In the genomic region with DNA sequence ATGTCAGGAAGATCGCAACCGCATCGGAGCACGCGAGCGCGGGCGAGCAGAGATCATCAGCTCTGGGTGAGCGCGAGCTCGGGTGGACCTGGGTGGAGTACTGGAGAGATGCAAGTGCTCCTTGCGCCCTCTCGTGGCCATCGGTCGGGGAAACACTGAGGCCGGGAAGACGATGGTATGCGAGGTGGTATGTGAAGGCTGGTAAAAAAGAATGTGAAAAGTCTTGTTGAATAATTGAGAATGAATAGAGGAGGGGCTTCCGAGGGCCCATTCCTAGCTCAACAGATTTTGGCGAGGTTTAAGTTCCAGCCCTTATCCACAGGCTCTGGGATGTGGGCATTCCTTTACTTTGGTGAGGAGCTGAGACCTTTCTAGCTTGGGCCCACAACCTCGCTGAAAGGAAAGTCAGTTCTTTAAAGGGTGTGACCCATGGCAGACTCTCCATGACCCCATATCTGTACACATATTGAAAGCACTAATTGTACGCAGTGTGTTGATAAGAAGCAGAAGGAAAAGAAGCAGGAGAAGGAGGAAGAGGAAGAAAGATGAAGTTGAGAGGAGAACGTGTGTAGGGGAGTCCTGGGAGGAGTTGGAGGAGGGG, we compare ENCODE assay signal across 8 mouse cellular contexts. TPM values are rescaled to one million over a fixed set of nuclear protein-coding genes. Genes with fewer than 3 reads are reported as not detected.
A peak's percentile ranks its signal among the peaks of the same experiment; 100 is the strongest.
DNase-seq lines count a peak whose midpoint lies in the region; ATAC-seq lines count a peak whose summit lies in the region.

No protein-coding gene starts in this region.

- H3K4me3 ChIP-seq in hindbrain, embryonic 16.5 days (ENCODE audit: low read length), result peak overlapping the region; percentile 44

- peak; percentile 96 for ATAC-seq in hindbrain, embryonic 16.5 days
- peak; percentile 96 for ATAC-seq in megakaryocyte, adult 5-6 weeks (ENCODE audit: poor library complexity, severe bottlenecking)

- H3K4me1 ChIP-seq in hindbrain, embryonic 16.5 days (ENCODE audit: control insufficient read depth, insufficient read depth, low read depth, low read length), result no peaks in the 10 kb centered on the region; the same call in 1 of the 2 replicates

- no peak overlapping the region; the same call in 1 of the 2 replicates for H3K27ac ChIP-seq in hindbrain, embryonic 16.5 days (ENCODE audit: low read depth, low read length)

- H3K36me3 ChIP-seq in hindbrain, embryonic 16.5 days (ENCODE audit: control insufficient read depth, insufficient read depth, low read length), result no peaks in the 10 kb centered on the region

- DNase-seq in ZHBTc4 (ENCODE audit: low read depth, low spot score), result peak; percentile 89
- peak; percentile 75 to 88 for DNase-seq in cerebellum, postnatal 4 days (ENCODE audit: low spot score in 2 of 2)
- peak; percentile 85 for DNase-seq in gastrocnemius, adult 18-20 months (ENCODE audit: low spot score)
- DNase-seq in left cerebral cortex, adult 18-20 months (ENCODE audit: low spot score in 2 of 2), result peak; percentile 96 to 97
- peak; percentile 94 for DNase-seq in right cerebral cortex, adult 18-20 months
- peak; percentile 79 for DNase-seq in urinary bladder, adult 2 months (ENCODE audit: low spot score)

- no peaks in the 10 kb centered on the region for H3K9me3 ChIP-seq in hindbrain, embryonic 16.5 days (ENCODE audit: control insufficient read depth, low read length)

- H3K27me3 ChIP-seq in hindbrain, embryonic 16.5 days (replicated peaks; ENCODE audit: control insufficient read depth, insufficient read depth, low read length), result no peaks in the 10 kb centered on the region

- WGBS in hindbrain, embryonic 16.5 days, result 11% methylated on average over 23 of the region's 23 CpGs

- peak overlapping the region; percentile 64 for H3K9ac ChIP-seq in hindbrain, embryonic 16.5 days (ENCODE audit: low read depth, low read length)

- peak overlapping the region; percentile 76 for H3K4me2 ChIP-seq in hindbrain, embryonic 16.5 days (ENCODE audit: low read length)

RNA-seq across cellular contexts. Expression of a gene that starts 14.5 kb away (rescaled TPM):
- 10 to 100 TPM in 1 of 2 experiments, 1 to 10 TPM in 1; 5.9 to 16.7 TPM for total RNA-seq in gastrocnemius, adult 18-20 months (2021)
- polyA plus RNA-seq in hindbrain, embryonic 16.5 days (2015; fragmentation: Nextera tagmentation; extraction: Ambion mirVana), result 60.8 and 61.8 TPM in 2 replicates
- 10 to 100 TPM; 61.3 to 66.7 TPM for total RNA-seq in left cerebral cortex, adult 18-20 months (2021)
- 40.0 and 40.7 TPM in 2 replicates for total RNA-seq in megakaryocyte, adult 5-6 weeks (2015)
- 26.4 and 34.4 TPM in 2 replicates for total RNA-seq in megakaryocyte, adult 5-6 weeks (2017)
- polyA plus RNA-seq in urinary bladder, adult 2 months (2012; rRNA removed), result 30.7 and 36.8 TPM in 2 replicates

RNA-seq across cellular contexts. Expression of a gene that starts 14.7 kb away (rescaled TPM):
- total RNA-seq in gastrocnemius, adult 18-20 months (2021), result 100 to 1,000 TPM; 512 to 541 TPM
- 1,512 and 1,598 TPM in 2 replicates for polyA plus RNA-seq in hindbrain, embryonic 16.5 days (2015; fragmentation: Nextera tagmentation; extraction: Ambion mirVana)
- total RNA-seq in left cerebral cortex, adult 18-20 months (2021), result 100 to 1,000 TPM; 600 to 661 TPM
- 282 and 314 TPM in 2 replicates for total RNA-seq in megakaryocyte, adult 5-6 weeks (2015)
- total RNA-seq in megakaryocyte, adult 5-6 weeks (2017), result 248 and 255 TPM in 2 replicates
- 298 and 313 TPM in 2 replicates for polyA plus RNA-seq in urinary bladder, adult 2 months (2012; rRNA removed)

RNA-seq across cellular contexts. Expression of a gene that starts 30.0 kb away (rescaled TPM):
- 10 to 100 TPM; 16.6 to 16.9 TPM for total RNA-seq in gastrocnemius, adult 18-20 months (2021)
- polyA plus RNA-seq in hindbrain, embryonic 16.5 days (2015; fragmentation: Nextera tagmentation; extraction: Ambion mirVana), result 135 TPM in 2 replicates
- total RNA-seq in left cerebral cortex, adult 18-20 months (2021), result 10 to 100 TPM; 86.0 to 86.7 TPM
- total RNA-seq in megakaryocyte, adult 5-6 weeks (2015), result 15.4 and 16.4 TPM in 2 replicates
- total RNA-seq in megakaryocyte, adult 5-6 weeks (2017), result 18.9 and 25.4 TPM in 2 replicates
- 86.2 and 102 TPM in 2 replicates for polyA plus RNA-seq in urinary bladder, adult 2 months (2012; rRNA removed)

RNA-seq across cellular contexts. Expression of a gene that starts 44.0 kb away (rescaled TPM):
- total RNA-seq in gastrocnemius, adult 18-20 months (2021), result under 1 TPM in 1 of 2 experiments, not detected in 1; 0.09 TPM
- polyA plus RNA-seq in hindbrain, embryonic 16.5 days (2015; fragmentation: Nextera tagmentation; extraction: Ambion mirVana), result 0.61 and 0.87 TPM in 2 replicates
- total RNA-seq in left cerebral cortex, adult 18-20 months (2021), result 1 to 10 TPM; 1.2 to 1.6 TPM
- 0.07 TPM in 1 of 2 replicates, not detected in the other for total RNA-seq in megakaryocyte, adult 5-6 weeks (2015)
- 1.7 and 2.2 TPM in 2 replicates for total RNA-seq in megakaryocyte, adult 5-6 weeks (2017)
- 4.9 and 5.5 TPM in 2 replicates for polyA plus RNA-seq in urinary bladder, adult 2 months (2012; rRNA removed)

RNA-seq across cellular contexts. Expression of a gene that starts 56.0 kb away (rescaled TPM):
- 100 to 1,000 TPM; 308 to 352 TPM for total RNA-seq in gastrocnemius, adult 18-20 months (2021)
- polyA plus RNA-seq in hindbrain, embryonic 16.5 days (2015; fragmentation: Nextera tagmentation; extraction: Ambion mirVana), result 339 and 367 TPM in 2 replicates
- total RNA-seq in left cerebral cortex, adult 18-20 months (2021), result 100 to 1,000 TPM; 136 to 155 TPM
- 132 and 161 TPM in 2 replicates for total RNA-seq in megakaryocyte, adult 5-6 weeks (2015)
- 205 and 227 TPM in 2 replicates for total RNA-seq in megakaryocyte, adult 5-6 weeks (2017)
- polyA plus RNA-seq in urinary bladder, adult 2 months (2012; rRNA removed), result 241 and 263 TPM in 2 replicates
